Mouse (Mus musculus) intestine, embryonic 16.5 days (tissue): Measurements from ENCODE around the gene Agrn. TPM values are rescaled to one million over a fixed set of nuclear protein-coding genes. Genes with fewer than 3 reads are reported as not detected.

Experiments
- ATAC-seq: fragments of 200-750 bp; cut with Nextera tagmentation; 2 replicates; pipeline ENCODE4 v1.8.0; 2017; ENCODE audit warnings: moderate TSS enrichment, moderate library complexity
- H3K27ac ChIP-seq: fragments of 300-500 bp; sonication (generic); 2 replicates; pipeline ENCODE4 v1.5.1; 2014; ENCODE audit warnings: mild to moderate bottlenecking, low read length
- H3K27me3 ChIP-seq: fragments of 300-500 bp; sonication (generic); replicated peaks from 2 replicates; pipeline ENCODE4 v1.6.1; 2014; ENCODE audit warnings: low read length, control low read depth, mixed read lengths; ENCODE audit not compliant: control insufficient read depth, insufficient read depth
- H3K36me3 ChIP-seq: fragments of 300-500 bp; sonication (generic); 2 replicates; pipeline ENCODE4 v1.6.1; 2014; ENCODE audit warnings: low read length, control low read depth; ENCODE audit not compliant: control insufficient read depth, insufficient read depth
- H3K4me1 ChIP-seq: fragments of 300-500 bp; sonication (generic); 2 replicates; pipeline ENCODE4 v1.6.1; 2014; ENCODE audit warnings: low read length, control low read depth, mixed read lengths; ENCODE audit not compliant: control insufficient read depth, insufficient read depth
- H3K4me2 ChIP-seq: fragments of 300-500 bp; sonication (generic); 2 replicates; pipeline ENCODE4 v1.6.1; 2014; ENCODE audit warnings: low read depth, low read length, control low read depth
- H3K4me3 ChIP-seq: fragments of 300-500 bp; sonication (generic); 2 replicates; pipeline ENCODE4 v1.5.1; 2014; ENCODE audit warnings: mild to moderate bottlenecking, low read length
- H3K9ac ChIP-seq: fragments of 300-500 bp; sonication (generic); 2 replicates; pipeline ENCODE4 v1.6.1; 2014; ENCODE audit warnings: low read depth, low read length
- H3K9me3 ChIP-seq: fragments of 300-500 bp; sonication (generic); 2 replicates; pipeline ENCODE4 v1.6.1; 2016; ENCODE audit warnings: low read length, control low read depth; ENCODE audit not compliant: control insufficient read depth
- WGBS: fragments of 180-500 bp; shearing (Covaris S2); extraction: QIAGEN DNeasy Blood & Tissue Kit; methylation state at CpG from one replicate; pipeline ENCODE4 v1.1.7; 2014; 5-methylcytosine and 5-hydroxymethylcytosine counted together
- polyA plus RNA-seq: library from polyadenylated mRNA; unstranded; fragments of >200 nt; fragmentation: Nextera tagmentation; extraction: Ambion mirVana; gene quantifications from 2 replicates; pipeline ENCODE4 v1.2.1, GENCODE M21; 2015

The Agrn gene
- polyA plus RNA-seq, 1 experiment from 2014 or later: 35.9 TPM

DNA sequence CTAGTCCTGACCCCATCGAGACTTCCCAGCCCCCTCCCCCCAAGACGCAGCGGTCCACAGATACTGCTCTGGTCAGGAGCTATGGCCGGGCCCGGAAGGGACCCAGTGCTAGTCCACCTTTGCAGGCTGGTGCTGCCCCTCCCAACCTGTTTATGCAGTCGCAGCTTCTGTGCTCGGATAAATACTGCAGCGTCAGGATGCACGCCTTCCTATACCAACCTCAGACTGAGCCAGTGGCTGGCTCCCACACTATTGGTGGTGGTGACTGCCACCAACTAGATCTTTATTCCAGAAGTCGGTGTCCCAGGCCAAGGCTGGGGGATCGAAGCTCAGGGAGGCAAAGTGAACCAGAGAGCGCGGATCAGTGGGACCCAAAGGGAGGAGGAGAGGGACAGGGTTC is 62.2 kb downstream of the Agrn start:
- H3K4me3 ChIP-seq: no peak overlapping the region
- no peak overlapping the region for H3K9ac ChIP-seq
- peaks cover 7% of the 10 kb centered on the region; the same call in 1 of the 2 replicates for H3K4me1 ChIP-seq
- H3K27ac ChIP-seq: no peak overlapping the region
- H3K4me2 ChIP-seq: no peak overlapping the region
- ATAC-seq: no peak
- H3K27me3 ChIP-seq: no peaks in the 10 kb centered on the region
- H3K36me3 ChIP-seq: no peaks in the 10 kb centered on the region
- WGBS: 91% methylated on average over 13 of the region's 13 CpGs
- H3K9me3 ChIP-seq: no peaks in the 10 kb centered on the region

DNA sequence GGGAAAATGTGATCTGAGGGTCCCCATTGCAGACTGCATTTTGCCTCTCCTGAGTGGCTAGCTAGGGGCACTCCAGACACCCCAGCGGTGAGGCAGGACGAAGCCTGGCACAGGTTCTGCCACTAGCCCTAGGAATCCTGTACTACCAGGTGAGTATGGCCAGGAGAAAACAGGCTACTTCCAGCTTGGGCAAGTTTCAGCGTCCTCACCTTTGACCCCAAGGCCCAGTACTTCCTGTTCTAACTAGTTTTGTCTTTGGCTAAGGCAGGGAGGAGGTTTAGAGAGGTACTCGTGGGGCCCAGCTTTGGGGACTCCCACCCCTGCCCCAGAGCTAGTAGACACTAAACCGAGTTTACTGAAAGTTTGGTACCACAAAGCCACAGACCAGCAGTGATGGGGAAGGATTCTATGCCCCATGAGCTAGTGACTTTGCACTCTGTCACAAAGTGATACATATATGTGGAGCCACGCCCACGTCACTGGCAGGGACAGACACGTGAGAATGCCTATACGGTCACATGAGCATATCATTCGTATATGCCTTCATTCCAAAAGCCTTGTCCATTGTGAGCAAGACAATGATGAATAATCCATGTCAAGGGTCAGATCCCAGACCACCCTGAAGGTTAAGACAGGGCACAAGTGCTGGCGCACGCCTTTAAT is 63.2 kb downstream of the Agrn start:
- Histone ChIP-seq H3K9me3 (no peaks in the 10 kb centered on the region), H3K27me3 (no peaks in the 10 kb centered on the region), H3K4me2 (no peak overlapping the region), H3K4me1 (peaks cover 7% of the 10 kb centered on the region; the same call in 1 of the 2 replicates), H3K36me3 (no peaks in the 10 kb centered on the region), H3K27ac (no peak overlapping the region), H3K4me3 (no peak overlapping the region), H3K9ac (no peak overlapping the region)
- 77% methylated on average over 12 of the region's 12 CpGs for WGBS
- peak; percentile 64 for ATAC-seq

DNA sequence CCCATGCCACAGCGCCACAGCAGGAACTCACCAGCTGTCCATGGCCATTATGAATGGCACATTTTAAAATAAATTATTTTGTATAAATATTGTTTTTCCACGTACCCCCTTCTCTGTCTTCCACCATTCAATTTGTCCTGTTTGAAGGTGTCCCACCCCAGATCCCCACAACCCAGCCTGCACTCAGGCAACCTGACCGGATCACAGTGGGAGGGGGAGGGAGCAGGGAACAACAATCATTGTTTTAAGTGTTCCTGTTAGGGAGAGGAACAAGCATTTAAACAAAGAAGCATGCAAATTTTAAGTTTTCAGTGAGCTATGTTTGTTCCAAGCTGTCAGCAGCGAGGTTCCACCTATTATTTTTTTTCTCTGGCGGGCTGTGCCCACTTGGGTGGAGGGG is 64.0 kb downstream of the Agrn start:
- no peak overlapping the region for H3K4me3 ChIP-seq
- H3K27me3 ChIP-seq: no peaks in the 10 kb centered on the region
- no peaks in the 10 kb centered on the region for H3K9me3 ChIP-seq
- 64% methylated on average over 5 of the region's 5 CpGs for WGBS
- no peak overlapping the region for H3K27ac ChIP-seq
- H3K4me1 ChIP-seq: peaks cover 7% of the 10 kb centered on the region; the same call in 1 of the 2 replicates
- ATAC-seq: no peak
- H3K4me2 ChIP-seq: no peak overlapping the region
- no peaks in the 10 kb centered on the region for H3K36me3 ChIP-seq
- no peak overlapping the region for H3K9ac ChIP-seq

DNA sequence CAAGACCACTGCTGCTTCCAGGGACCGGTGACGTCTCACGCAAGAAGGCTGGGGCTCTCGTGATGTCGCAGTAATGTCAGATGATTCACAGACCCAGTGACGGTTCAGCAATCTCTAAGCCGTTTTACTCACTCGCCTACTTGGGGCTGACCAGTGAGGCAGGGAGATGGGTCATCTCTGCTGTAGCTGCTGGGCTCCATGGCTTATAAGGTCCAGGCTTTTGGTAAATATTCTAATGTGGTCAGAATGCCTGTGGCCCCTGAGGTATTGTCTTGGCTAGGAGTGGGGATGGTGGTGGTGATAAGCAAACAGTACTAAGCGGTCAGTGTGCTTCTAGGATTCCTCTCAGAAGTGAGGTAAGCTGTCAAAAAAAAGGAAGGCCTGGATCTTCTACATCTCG is 66.3 kb downstream of the Agrn start:
- Histone ChIP-seq H3K27me3 (no peaks in the 10 kb centered on the region), H3K4me2 (no peak overlapping the region), H3K4me1 (peaks cover 7% of the 10 kb centered on the region; the same call in 1 of the 2 replicates), H3K9ac (no peak overlapping the region), H3K36me3 (no peaks in the 10 kb centered on the region), H3K9me3 (no peaks in the 10 kb centered on the region), H3K27ac (no peak overlapping the region), H3K4me3 (no peak overlapping the region)
- no peak for ATAC-seq
- 81% methylated on average over 10 of the region's 10 CpGs for WGBS

DNA sequence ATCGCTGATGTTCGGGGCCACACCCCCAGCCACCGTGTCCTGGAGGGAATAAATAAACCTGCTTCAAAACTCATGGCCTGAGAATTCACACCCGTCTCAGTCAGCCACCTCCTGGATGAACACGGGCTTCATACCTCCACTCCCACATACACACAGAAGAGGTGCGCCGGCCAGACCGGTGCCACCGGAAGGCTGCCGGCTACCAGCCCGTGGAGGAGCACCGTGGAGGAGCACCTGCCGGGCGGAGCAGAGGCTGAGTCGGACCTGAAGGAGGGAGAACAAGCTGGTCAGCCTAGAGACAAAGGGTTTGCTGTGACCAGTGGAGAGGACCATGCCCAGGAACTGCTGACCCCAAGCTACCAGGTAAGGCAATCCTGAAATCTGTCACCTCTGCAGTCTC is 66.9 kb downstream of the Agrn start, which contains the start of gene Rnf223:
Gene Rnf223 (plus strand): TSS at position 78 of the 400 bp plus-strand sequence.
- Histone ChIP-seq H3K36me3 (no peaks in the 10 kb centered on the region; the same call in 1 of the 2 replicates), H3K4me1 (peaks cover 7% of the 10 kb centered on the region; the same call in 1 of the 2 replicates), H3K27me3 (no peaks in the 10 kb centered on the region), H3K4me3 (no peak within 1 kb of the TSS), H3K9ac (no peak within 1 kb of the TSS), H3K27ac (no peak within 1 kb of the TSS), H3K9me3 (no peaks in the 10 kb centered on the region), H3K4me2 (no peak within 1 kb of the TSS)
- no peak for ATAC-seq
- WGBS: 69% methylated on average over 15 of the region's 15 CpGs

DNA sequence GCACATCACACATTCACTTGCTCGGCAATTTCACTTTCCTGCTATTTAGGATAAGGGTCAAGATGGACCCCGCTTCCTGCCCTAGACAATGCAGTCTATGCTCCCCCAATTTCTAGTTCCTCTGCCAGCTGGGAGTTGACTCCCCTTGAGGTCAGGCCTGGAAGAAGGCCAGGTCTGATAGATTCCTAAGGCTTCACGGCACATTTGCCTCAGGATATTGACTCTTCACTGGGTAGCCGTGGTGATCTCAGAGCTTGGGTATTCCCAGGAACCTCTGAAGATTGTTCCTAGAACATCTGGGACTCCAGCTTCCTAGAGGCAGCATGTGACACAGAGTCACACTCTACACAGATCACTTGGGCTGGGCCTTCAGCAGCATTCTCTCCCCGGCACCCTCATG is 68.5 kb downstream of the Agrn start:
- no peak for ATAC-seq
- Histone ChIP-seq H3K4me1 (0 out of 2 replicates have a peak, but pooled peaks cover 3% of the 10 kb centered on the region), H3K27ac (no peak overlapping the region), H3K27me3 (no peaks in the 10 kb centered on the region), H3K36me3 (no peaks in the 10 kb centered on the region; the same call in 1 of the 2 replicates), H3K4me2 (no peak overlapping the region), H3K9me3 (no peaks in the 10 kb centered on the region), H3K4me3 (no peak overlapping the region), H3K9ac (no peak overlapping the region)
- 79% methylated on average over 5 of the region's 5 CpGs for WGBS

DNA sequence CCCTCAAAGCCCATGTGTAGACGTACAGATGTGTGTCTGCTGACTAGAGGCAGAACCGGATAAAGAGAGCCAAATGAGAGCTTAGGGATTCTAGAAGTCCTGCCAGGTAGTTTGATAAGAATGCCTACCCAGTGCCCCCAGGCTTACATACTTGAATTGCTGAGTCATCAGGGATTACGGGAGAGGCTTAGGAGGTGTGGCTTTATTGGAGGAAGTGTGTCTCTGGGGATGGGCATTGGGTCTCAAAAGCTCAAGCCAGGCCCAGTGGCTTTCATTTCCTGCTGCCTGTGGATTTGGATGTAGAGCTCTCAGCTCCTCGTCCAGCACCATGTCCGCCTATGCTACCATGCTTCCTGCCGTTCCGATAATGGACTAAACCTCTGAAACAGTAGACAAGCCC is 70.4 kb downstream of the Agrn start:
- 83% methylated on average over 7 of the region's 7 CpGs for whole genome bisulfite sequencing

DNA sequence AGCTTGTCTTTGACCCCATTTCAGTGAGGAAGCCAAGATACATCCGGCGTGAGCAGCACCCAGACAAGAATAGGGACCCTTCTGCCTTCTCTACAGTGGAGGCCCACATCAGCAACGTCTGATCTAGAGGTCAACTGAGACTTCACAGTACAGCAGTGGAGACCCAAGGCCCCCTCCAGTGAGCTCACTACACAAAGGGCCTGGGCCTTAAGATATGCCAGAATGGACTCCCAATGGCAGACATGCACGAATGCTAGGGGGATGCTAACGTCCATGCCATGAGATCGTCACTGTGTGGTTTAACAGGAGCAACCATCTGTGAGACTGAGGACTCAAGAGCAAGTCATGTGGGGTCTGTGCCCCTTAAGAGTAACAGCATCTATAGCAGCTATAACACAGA is 71.9 kb downstream of the Agrn start:
- H3K4me1 ChIP-seq: no peaks in the 10 kb centered on the region
- no peak overlapping the region for H3K9ac ChIP-seq
- no peak overlapping the region for H3K4me3 ChIP-seq
- H3K4me2 ChIP-seq: no peak overlapping the region
- 96% methylated on average over 6 of the region's 6 CpGs for WGBS
- H3K27me3 ChIP-seq: no peaks in the 10 kb centered on the region
- H3K9me3 ChIP-seq: no peaks in the 10 kb centered on the region
- ATAC-seq: no peak
- H3K27ac ChIP-seq: no peak overlapping the region
- peaks cover 8% of the 10 kb centered on the region for H3K36me3 ChIP-seq

More for the DNA sequence above, 70.4 kb downstream of the Agrn start:
- Histone ChIP-seq H3K27ac (no peak overlapping the region), H3K9me3 (no peaks in the 10 kb centered on the region), H3K36me3 (peaks cover 4% of the 10 kb centered on the region; the same call in 1 of the 2 replicates), H3K9ac (no peak overlapping the region), H3K4me2 (no peak overlapping the region), H3K4me1 (no peaks in the 10 kb centered on the region), H3K4me3 (no peak overlapping the region), H3K27me3 (no peaks in the 10 kb centered on the region)
- no peak for ATAC-seq

DNA sequence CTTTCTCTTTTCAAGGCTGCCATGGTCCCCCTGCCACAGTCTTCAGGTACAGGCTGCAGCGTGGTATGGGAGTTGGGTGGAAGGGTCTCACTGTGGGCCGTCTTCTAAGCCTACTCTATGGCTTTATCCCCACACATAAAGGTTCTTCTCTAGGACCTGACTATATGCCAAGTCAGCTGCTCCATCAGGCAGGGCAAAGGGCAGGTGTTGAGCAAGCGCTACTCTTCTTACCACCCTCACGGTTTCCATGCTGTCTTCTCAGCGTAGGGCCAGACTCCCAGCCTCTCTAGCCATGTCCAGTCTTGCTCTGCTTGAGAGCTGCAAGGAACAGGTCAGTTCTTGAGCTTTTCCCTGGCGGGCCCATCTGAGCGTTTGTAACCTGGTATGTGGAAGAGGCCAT is 73.2 kb downstream of the Agrn start:
- peak; percentile 69 for ATAC-seq
- Histone ChIP-seq H3K27ac (no peak overlapping the region), H3K4me3 (no peak overlapping the region), H3K27me3 (no peaks in the 10 kb centered on the region), H3K4me2 (no peak overlapping the region), H3K9ac (no peak overlapping the region), H3K4me1 (no peaks in the 10 kb centered on the region), H3K36me3 (peaks cover 9% of the 10 kb centered on the region), H3K9me3 (no peaks in the 10 kb centered on the region)
- WGBS: 94% methylated on average over 7 of the region's 7 CpGs
